Mouse (Mus musculus): ENCODE results near the gene Adora3.

- TF ChIP-seq CTCF (IDR thresholded peaks at IDR 0.05; ENCODE audit: low read depth) (no peak), EP300 (IDR thresholded peaks at IDR 0.05; ENCODE audit: low read depth) (no peak)
Measured at GRCm38 (mm10) chr3:105957235-105957634, 86.6 kb downstream of the Adora3 start.

All from liver, embryonic 14.5 days (tissue).